ENCODE assay signal across 19 mouse cellular contexts in genomic region chr2:171562656-171563055, GRCm38 (mm10).
DNase-seq lines count a peak whose midpoint lies in the region; ATAC-seq and TF ChIP-seq lines count a peak whose summit lies in the region.
"Had no signal": no experiment of that assay in that cellular context is flagged by ENCODE, and none has a peak within 500 bp of the region (broad histone marks: within the 10 kb centered on the region; RNA-seq: fewer than 3 reads in every experiment).

No protein-coding gene starts in this region.

- TF ChIP-seq POLR2A in brain, embryonic 14.5 days (IDR thresholded peaks at IDR 0.05; ENCODE audit: borderline replicate concordance, extremely low read depth, insufficient read depth, insufficient read length, poor library complexity, severe bottlenecking), result no peak

- no peak for TF ChIP-seq CTCF in brain, embryonic 14.5 days (IDR thresholded peaks at IDR 0.05; ENCODE audit: borderline replicate concordance, extremely low read depth, insufficient read depth, insufficient read length)

- no peak overlapping the region for H3K4me3 ChIP-seq in embryonic facial prominence, embryonic 11.5 days (ENCODE audit: low read depth, low read length)
- no peak overlapping the region for H3K4me3 ChIP-seq in embryonic facial prominence, embryonic 10.5 days
- no peak overlapping the region for H3K4me3 ChIP-seq in hindbrain, embryonic 14.5 days (replicated peaks; ENCODE audit: low read length)
- no peak overlapping the region for H3K4me3 ChIP-seq in hindbrain, embryonic 12.5 days
- H3K4me3 ChIP-seq: embryonic facial prominence, embryonic 12.5 days; forebrain, embryonic 12.5 days; forebrain, embryonic 15.5 days had no signal

- no peaks in the 10 kb centered on the region for H3K27me3 ChIP-seq in embryonic facial prominence, embryonic 11.5 days (ENCODE audit: control insufficient read depth, insufficient read depth, low read length)
- no peaks in the 10 kb centered on the region for H3K27me3 ChIP-seq in embryonic facial prominence, embryonic 10.5 days (replicated peaks; ENCODE audit: low read depth, poor library complexity, severe bottlenecking)
- no peaks in the 10 kb centered on the region for H3K27me3 ChIP-seq in hindbrain, embryonic 14.5 days (ENCODE audit: control insufficient read depth, insufficient read depth, low read length)
- no peaks in the 10 kb centered on the region for H3K27me3 ChIP-seq in hindbrain, embryonic 12.5 days
- H3K27me3 ChIP-seq: embryonic facial prominence, embryonic 12.5 days; forebrain, embryonic 12.5 days; forebrain, embryonic 15.5 days had no signal

- no peaks in the 10 kb centered on the region for H3K9me3 ChIP-seq in embryonic facial prominence, embryonic 11.5 days (replicated peaks; ENCODE audit: control insufficient read depth, low read length)
- H3K9me3 ChIP-seq in embryonic facial prominence, embryonic 10.5 days, result 0 out of 2 replicates have a peak, but pooled peaks cover 4% of the 10 kb centered on the region
- no peaks in the 10 kb centered on the region for H3K9me3 ChIP-seq in hindbrain, embryonic 14.5 days (ENCODE audit: control insufficient read depth, low read length)
- no peaks in the 10 kb centered on the region for H3K9me3 ChIP-seq in hindbrain, embryonic 12.5 days (replicated peaks)
- H3K9me3 ChIP-seq: forebrain, embryonic 12.5 days; forebrain, embryonic 15.5 days had no signal

- no peak overlapping the region for H3K9ac ChIP-seq in embryonic facial prominence, embryonic 11.5 days (replicated peaks; ENCODE audit: low read length)
- no peak overlapping the region for H3K9ac ChIP-seq in hindbrain, embryonic 14.5 days
- no peak overlapping the region for H3K9ac ChIP-seq in hindbrain, embryonic 12.5 days
- H3K9ac ChIP-seq: embryonic facial prominence, embryonic 12.5 days; forebrain, embryonic 12.5 days; forebrain, embryonic 15.5 days; forebrain, postnatal 0 days had no signal

- no peak for ATAC-seq in embryonic facial prominence, embryonic 11.5 days (replicated peaks; ENCODE audit: insufficient number of reproducible peaks, low FRiP score, low TSS enrichment, low read depth)
- no peak for ATAC-seq in hindbrain, embryonic 14.5 days (ENCODE audit: low FRiP score)
- no peak for ATAC-seq in hindbrain, embryonic 12.5 days (ENCODE audit: low FRiP score)
- ATAC-seq: forebrain, embryonic 15.5 days; forebrain, postnatal 0 days had no signal

- no peaks in the 10 kb centered on the region for H3K4me1 ChIP-seq in embryonic facial prominence, embryonic 11.5 days (ENCODE audit: control insufficient read depth, insufficient read depth, low read length)
- H3K4me1 ChIP-seq in embryonic facial prominence, embryonic 10.5 days, result no peaks in the 10 kb centered on the region
- H3K4me1 ChIP-seq in hindbrain, embryonic 14.5 days (replicated peaks; ENCODE audit: control insufficient read depth, insufficient read depth, low read length), result 0 out of 2 replicates have a peak, but pooled peaks cover 4% of the 10 kb centered on the region
- no peaks in the 10 kb centered on the region for H3K4me1 ChIP-seq in hindbrain, embryonic 12.5 days
- H3K4me1 ChIP-seq: embryonic facial prominence, embryonic 12.5 days; forebrain, embryonic 12.5 days had no signal

- H3K36me3 ChIP-seq in embryonic facial prominence, embryonic 11.5 days (replicated peaks; ENCODE audit: control insufficient read depth, insufficient read depth, low read depth, low read length), result no peaks in the 10 kb centered on the region
- no peaks in the 10 kb centered on the region for H3K36me3 ChIP-seq in embryonic facial prominence, embryonic 10.5 days (replicated peaks)
- no peaks in the 10 kb centered on the region for H3K36me3 ChIP-seq in hindbrain, embryonic 14.5 days (replicated peaks; ENCODE audit: control insufficient read depth, insufficient read depth)
- H3K36me3 ChIP-seq in hindbrain, embryonic 12.5 days, result no peaks in the 10 kb centered on the region
- H3K36me3 ChIP-seq: embryonic facial prominence, embryonic 12.5 days; forebrain, embryonic 12.5 days; forebrain, embryonic 15.5 days had no signal

- peak; percentile 37 for DNase-seq in embryonic facial prominence, embryonic 11.5 days (ENCODE audit: low spot score)
- DNase-seq in embryonic facial prominence, embryonic 10.5 days (ENCODE audit: low spot score), result no peak
- peak; percentile 25 for DNase-seq in hindbrain, embryonic 14.5 days (ENCODE audit: low spot score)
- DNase-seq in brain, embryonic 14.5 days (ENCODE audit: low read depth), result peak; percentile 82
- DNase-seq in forelimb bud, embryonic 11.5 days (ENCODE audit: low read depth, low spot score), result peak; percentile 53
- no peak for DNase-seq in cerebellum, adult 9-10 months
- DNase-seq: adrenal gland, adult 8-10 months; adrenal gland, postnatal 14 days; adrenal gland, postnatal 36 days; cerebellum, adult 11 months; cerebellum, adult 18-20 months; cerebellum, adult 8-10 months; cerebellum, postnatal 10 days; cerebellum, postnatal 25 days; forebrain, postnatal 0 days had no signal

- H3K4me2 ChIP-seq in embryonic facial prominence, embryonic 11.5 days (ENCODE audit: low read depth, low read length), result no peak overlapping the region
- no peak overlapping the region for H3K4me2 ChIP-seq in hindbrain, embryonic 14.5 days (replicated peaks)
- H3K4me2 ChIP-seq in hindbrain, embryonic 12.5 days (replicated peaks), result no peak overlapping the region
- H3K4me2 ChIP-seq: embryonic facial prominence, embryonic 12.5 days; forebrain, embryonic 12.5 days; forebrain, embryonic 15.5 days had no signal

- WGBS in embryonic facial prominence, embryonic 11.5 days, result 60% methylated on average over 5 of the region's 5 CpGs
- 70% methylated on average over 5 of the region's 5 CpGs for WGBS in embryonic facial prominence, embryonic 10.5 days
- WGBS in hindbrain, embryonic 14.5 days, result 61% methylated on average over 5 of the region's 5 CpGs
- WGBS in hindbrain, embryonic 12.5 days, result 77% methylated on average over 5 of the region's 5 CpGs

- H3K27ac ChIP-seq in embryonic facial prominence, embryonic 11.5 days (replicated peaks; ENCODE audit: low read depth, low read length), result no peak overlapping the region
- no peak overlapping the region for H3K27ac ChIP-seq in embryonic facial prominence, embryonic 10.5 days (replicated peaks)
- H3K27ac ChIP-seq in hindbrain, embryonic 14.5 days, result no peak overlapping the region
- no peak overlapping the region for H3K27ac ChIP-seq in hindbrain, embryonic 12.5 days
- H3K27ac ChIP-seq: embryonic facial prominence, embryonic 12.5 days; forebrain, embryonic 12.5 days; forebrain, embryonic 15.5 days had no signal

Comparison
In these comparisons a context has a peak if more than half of its experiments do, and no peak if none do; other contexts are left out.
1. DNase-seq: peak in embryonic facial prominence, embryonic 11.5 days (single experiment), hindbrain, embryonic 14.5 days (single experiment), brain, embryonic 14.5 days (single experiment) and forelimb bud, embryonic 11.5 days (single experiment); none in embryonic facial prominence, embryonic 10.5 days (single experiment) and cerebellum, adult 9-10 months (single experiment).